Mouse (Mus musculus): ENCODE results near the gene Mrpl23. TPM values are rescaled to one million over a fixed set of nuclear protein-coding genes. Genes with fewer than 3 reads are reported as not detected.

The Mrpl23 gene
- polyA plus RNA-seq, 1 experiment: 15.2 TPM

DNA sequence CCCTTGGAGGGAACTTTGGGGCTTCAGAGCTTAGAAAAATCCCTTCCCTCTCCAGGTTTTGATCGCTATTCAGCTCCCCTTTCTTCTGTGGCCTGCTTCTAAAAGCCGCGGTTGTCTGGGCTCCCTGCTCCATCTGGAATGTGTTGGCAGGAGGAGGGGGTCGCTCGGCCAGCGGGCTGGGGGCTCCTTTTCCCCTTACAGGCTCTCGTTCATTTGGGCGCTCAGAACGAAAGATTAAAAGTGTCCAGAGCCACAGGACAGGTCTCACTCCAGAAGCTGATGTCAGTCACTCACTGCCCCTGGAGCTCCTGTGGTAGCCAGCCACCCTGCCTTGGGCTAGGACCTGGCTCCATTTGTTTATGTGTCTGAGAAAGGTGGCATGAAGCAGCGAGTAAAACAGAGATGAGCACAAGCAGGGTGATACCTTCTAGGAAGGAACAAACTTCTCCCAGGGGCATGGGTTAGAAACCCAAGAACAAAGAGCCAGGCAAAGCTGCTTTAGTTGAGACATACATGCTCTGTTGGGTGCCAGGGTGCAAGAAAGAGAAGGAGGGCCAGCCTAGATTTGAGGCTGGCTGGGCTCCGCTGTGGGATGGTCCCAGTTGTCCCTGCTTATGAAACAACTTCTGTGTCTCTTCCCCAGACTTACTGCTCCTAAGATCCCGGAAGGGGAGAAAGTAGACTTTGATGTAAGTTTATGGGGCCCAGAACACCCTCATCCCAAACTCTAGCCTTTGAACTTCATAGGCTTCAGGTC lies 22.3 kb upstream of the Mrpl23 start:
- Histone ChIP-seq H3K4me3 (ENCODE audit: low read depth, low read length) (no peak overlapping the region), H3K36me3 (ENCODE audit: control insufficient read depth, insufficient read depth, low read length, poor library complexity, severe bottlenecking) (no peaks in the 10 kb centered on the region), H3K4me1 (ENCODE audit: control insufficient read depth, insufficient read depth, low read length) (peaks cover 2% of the 10 kb centered on the region), H3K9ac (ENCODE audit: low read depth, poor library complexity, severe bottlenecking) (no peak overlapping the region), H3K27ac (ENCODE audit: insufficient read depth, low read length) (no peak overlapping the region), H3K27me3 (ENCODE audit: control insufficient read depth, insufficient read depth, low read length, poor library complexity, severe bottlenecking) (no peaks in the 10 kb centered on the region), H3K9me3 (replicated peaks; ENCODE audit: control insufficient read depth, insufficient read depth, low read length, poor library complexity, severe bottlenecking) (no peaks in the 10 kb centered on the region)
- TF ChIP-seq EP300 (IDR thresholded peaks at IDR 0.05; ENCODE audit: insufficient read depth, low read depth, low read length) (no peak), POLR2A (IDR thresholded peaks at IDR 0.05; ENCODE audit: insufficient read depth, low read length) (no peak), CTCF (IDR thresholded peaks at IDR 0.05; ENCODE audit: low read depth, low read length) (no peak)

GRCm38 (mm10) chr7:142514048-142514447 lies 18.4 kb upstream of the Mrpl23 start:
- TF ChIP-seq EP300 (IDR thresholded peaks at IDR 0.05; ENCODE audit: insufficient read depth, low read depth, low read length) (no peak), POLR2A (IDR thresholded peaks at IDR 0.05; ENCODE audit: insufficient read depth, low read length) (no peak), CTCF (IDR thresholded peaks at IDR 0.05; ENCODE audit: low read depth, low read length) (no peak)
- no peaks in the 10 kb centered on the region for H3K27me3 ChIP-seq (ENCODE audit: control insufficient read depth, insufficient read depth, low read length, poor library complexity, severe bottlenecking)
- no peaks in the 10 kb centered on the region for H3K4me1 ChIP-seq (ENCODE audit: control insufficient read depth, insufficient read depth, low read length)
- no peaks in the 10 kb centered on the region for H3K36me3 ChIP-seq (ENCODE audit: control insufficient read depth, insufficient read depth, low read length, poor library complexity, severe bottlenecking)
- H3K27ac ChIP-seq (ENCODE audit: insufficient read depth, low read length): no peak overlapping the region
- no peak overlapping the region for H3K9ac ChIP-seq (ENCODE audit: low read depth, poor library complexity, severe bottlenecking)
- no peak overlapping the region for H3K4me3 ChIP-seq (ENCODE audit: low read depth, low read length)
- H3K9me3 ChIP-seq (replicated peaks; ENCODE audit: control insufficient read depth, insufficient read depth, low read length, poor library complexity, severe bottlenecking): no peaks in the 10 kb centered on the region

DNA sequence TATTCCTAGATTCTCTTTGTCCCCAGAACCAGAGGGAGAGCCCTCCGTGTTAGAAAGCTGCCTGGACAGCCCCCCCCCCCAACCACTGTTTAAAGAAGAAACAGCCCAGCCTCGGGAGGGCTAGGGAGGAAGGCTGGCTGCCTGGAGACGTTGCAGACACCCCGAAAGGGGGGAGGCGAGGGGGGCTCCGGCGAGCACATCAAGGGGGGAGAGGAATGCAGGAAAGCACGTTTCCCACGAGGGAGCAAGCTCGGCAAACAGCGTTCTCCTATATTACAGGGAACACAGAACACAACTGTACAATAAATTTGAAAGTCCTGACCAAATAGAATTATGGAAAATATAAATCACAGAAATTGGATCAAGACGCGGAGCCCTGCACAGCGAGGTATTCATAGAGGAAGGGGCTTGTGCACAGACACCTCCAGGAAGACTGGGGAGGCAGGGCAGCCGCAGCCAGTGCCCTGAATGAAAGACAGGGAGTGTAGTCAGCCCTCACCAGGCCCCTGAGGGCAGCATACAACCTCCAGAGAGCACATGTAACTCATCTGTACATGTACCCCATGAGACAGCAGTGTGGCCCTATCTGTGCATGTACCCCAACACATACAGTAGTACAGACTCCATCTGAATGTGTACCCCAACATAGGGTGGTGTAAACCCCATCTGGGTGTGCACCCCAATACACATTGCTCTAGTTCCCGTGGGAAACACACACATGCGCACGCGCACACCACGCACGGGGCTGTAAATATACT lies 16.1 kb upstream of the Mrpl23 start:
- Histone ChIP-seq H3K9ac (ENCODE audit: low read depth, poor library complexity, severe bottlenecking) (no peak overlapping the region), H3K4me3 (ENCODE audit: low read depth, low read length) (no peak overlapping the region), H3K4me1 (ENCODE audit: control insufficient read depth, insufficient read depth, low read length) (no peaks in the 10 kb centered on the region), H3K27ac (ENCODE audit: insufficient read depth, low read length) (no peak overlapping the region), H3K27me3 (ENCODE audit: control insufficient read depth, insufficient read depth, low read length, poor library complexity, severe bottlenecking) (no peaks in the 10 kb centered on the region), H3K9me3 (replicated peaks; ENCODE audit: control insufficient read depth, insufficient read depth, low read length, poor library complexity, severe bottlenecking) (no peaks in the 10 kb centered on the region), H3K36me3 (ENCODE audit: control insufficient read depth, insufficient read depth, low read length, poor library complexity, severe bottlenecking) (no peaks in the 10 kb centered on the region)
- no peak for TF ChIP-seq POLR2A (IDR thresholded peaks at IDR 0.05; ENCODE audit: insufficient read depth, low read length)
- no peak for TF ChIP-seq CTCF (IDR thresholded peaks at IDR 0.05; ENCODE audit: low read depth, low read length)
- no peak for TF ChIP-seq EP300 (IDR thresholded peaks at IDR 0.05; ENCODE audit: insufficient read depth, low read depth, low read length)

- Histone ChIP-seq H3K4me1 (ENCODE audit: control insufficient read depth, insufficient read depth, low read length) (no peaks in the 10 kb centered on the region), H3K9ac (ENCODE audit: low read depth, poor library complexity, severe bottlenecking) (no peak overlapping the region), H3K9me3 (replicated peaks; ENCODE audit: control insufficient read depth, insufficient read depth, low read length, poor library complexity, severe bottlenecking) (no peaks in the 10 kb centered on the region), H3K27ac (ENCODE audit: insufficient read depth, low read length) (no peak overlapping the region), H3K4me3 (ENCODE audit: low read depth, low read length) (no peak overlapping the region), H3K27me3 (ENCODE audit: control insufficient read depth, insufficient read depth, low read length, poor library complexity, severe bottlenecking) (no peaks in the 10 kb centered on the region), H3K36me3 (ENCODE audit: control insufficient read depth, insufficient read depth, low read length, poor library complexity, severe bottlenecking) (no peaks in the 10 kb centered on the region)
- no peak for TF ChIP-seq CTCF (IDR thresholded peaks at IDR 0.05; ENCODE audit: low read depth, low read length)
- no peak for TF ChIP-seq EP300 (IDR thresholded peaks at IDR 0.05; ENCODE audit: insufficient read depth, low read depth, low read length)
- no peak for TF ChIP-seq POLR2A (IDR thresholded peaks at IDR 0.05; ENCODE audit: insufficient read depth, low read length)
These were observed 15.0 kb upstream of the Mrpl23 start for GRCm38 (mm10) chr7:142517531-142517930.

- no peak overlapping the region for H3K4me3 ChIP-seq (ENCODE audit: low read depth, low read length)
- H3K4me1 ChIP-seq (ENCODE audit: control insufficient read depth, insufficient read depth, low read length): no peaks in the 10 kb centered on the region
- no peak for TF ChIP-seq EP300 (IDR thresholded peaks at IDR 0.05; ENCODE audit: insufficient read depth, low read depth, low read length)
- no peak for TF ChIP-seq CTCF (IDR thresholded peaks at IDR 0.05; ENCODE audit: low read depth, low read length)
- no peak for TF ChIP-seq POLR2A (IDR thresholded peaks at IDR 0.05; ENCODE audit: insufficient read depth, low read length)
- H3K36me3 ChIP-seq (ENCODE audit: control insufficient read depth, insufficient read depth, low read length, poor library complexity, severe bottlenecking): no peaks in the 10 kb centered on the region
- H3K9me3 ChIP-seq (replicated peaks; ENCODE audit: control insufficient read depth, insufficient read depth, low read length, poor library complexity, severe bottlenecking): no peaks in the 10 kb centered on the region
- no peaks in the 10 kb centered on the region for H3K27me3 ChIP-seq (ENCODE audit: control insufficient read depth, insufficient read depth, low read length, poor library complexity, severe bottlenecking)
- H3K27ac ChIP-seq (ENCODE audit: insufficient read depth, low read length): no peak overlapping the region
- no peak overlapping the region for H3K9ac ChIP-seq (ENCODE audit: low read depth, poor library complexity, severe bottlenecking)
These were observed 12.2 kb upstream of the Mrpl23 start for GRCm38 (mm10) chr7:142520331-142520730.

GRCm38 (mm10) chr7:142522352-142522751 lies 10.1 kb upstream of the Mrpl23 start:
- H3K4me3 ChIP-seq (ENCODE audit: low read depth, low read length): no peak overlapping the region
- no peak overlapping the region for H3K27ac ChIP-seq (ENCODE audit: insufficient read depth, low read length)
- no peak overlapping the region for H3K9ac ChIP-seq (ENCODE audit: low read depth, poor library complexity, severe bottlenecking)
- H3K4me1 ChIP-seq (ENCODE audit: control insufficient read depth, insufficient read depth, low read length): no peaks in the 10 kb centered on the region
- no peaks in the 10 kb centered on the region for H3K36me3 ChIP-seq (ENCODE audit: control insufficient read depth, insufficient read depth, low read length, poor library complexity, severe bottlenecking)
- TF ChIP-seq EP300 (IDR thresholded peaks at IDR 0.05; ENCODE audit: insufficient read depth, low read depth, low read length) (peak; percentile 75), POLR2A (IDR thresholded peaks at IDR 0.05; ENCODE audit: insufficient read depth, low read length) (no peak), CTCF (IDR thresholded peaks at IDR 0.05; ENCODE audit: low read depth, low read length) (peak; percentile 84)
- no peaks in the 10 kb centered on the region for H3K27me3 ChIP-seq (ENCODE audit: control insufficient read depth, insufficient read depth, low read length, poor library complexity, severe bottlenecking)
- H3K9me3 ChIP-seq (replicated peaks; ENCODE audit: control insufficient read depth, insufficient read depth, low read length, poor library complexity, severe bottlenecking): no peaks in the 10 kb centered on the region
